Mouse (Mus musculus): Measurements from ENCODE around the gene Syt2.

The Syt2 gene

GRCm38 (mm10) chr1:134646261-134646962, at the start of gene Syt2:
Gene Syt2 (plus strand): TSS chr1:134646677.
- peak; percentile 20 for DNase-seq (ENCODE audit: low read depth, low spot score)
- Histone ChIP-seq H3K27me3 (ENCODE audit: control insufficient read depth, insufficient read depth, low read length, poor library complexity, severe bottlenecking) (0 out of 2 replicates have a peak, but pooled peaks cover 2% of the 10 kb centered on the region), H3K36me3 (ENCODE audit: control insufficient read depth, insufficient read depth, low read length, poor library complexity, severe bottlenecking) (no peaks in the 10 kb centered on the region)

- Histone ChIP-seq H3K27me3 (ENCODE audit: control insufficient read depth, insufficient read depth, low read length, poor library complexity, severe bottlenecking) (no peaks in the 10 kb centered on the region), H3K36me3 (ENCODE audit: control insufficient read depth, insufficient read depth, low read length, poor library complexity, severe bottlenecking) (peaks cover 11% of the 10 kb centered on the region)
- DNase-seq (ENCODE audit: low read depth, low spot score): no peak
Observed at GRCm38 (mm10) chr1:134597339-134598054, 49.0 kb upstream of the Syt2 start.

GRCm38 (mm10) chr1:134604086-134604485, 42.4 kb upstream of the Syt2 start:
- peaks cover 12% of the 10 kb centered on the region for H3K36me3 ChIP-seq (ENCODE audit: control insufficient read depth, insufficient read depth, low read length, poor library complexity, severe bottlenecking)
- DNase-seq (ENCODE audit: low read depth, low spot score): peak; percentile 3
- no peaks in the 10 kb centered on the region for H3K27me3 ChIP-seq (ENCODE audit: control insufficient read depth, insufficient read depth, low read length, poor library complexity, severe bottlenecking)

DNA sequence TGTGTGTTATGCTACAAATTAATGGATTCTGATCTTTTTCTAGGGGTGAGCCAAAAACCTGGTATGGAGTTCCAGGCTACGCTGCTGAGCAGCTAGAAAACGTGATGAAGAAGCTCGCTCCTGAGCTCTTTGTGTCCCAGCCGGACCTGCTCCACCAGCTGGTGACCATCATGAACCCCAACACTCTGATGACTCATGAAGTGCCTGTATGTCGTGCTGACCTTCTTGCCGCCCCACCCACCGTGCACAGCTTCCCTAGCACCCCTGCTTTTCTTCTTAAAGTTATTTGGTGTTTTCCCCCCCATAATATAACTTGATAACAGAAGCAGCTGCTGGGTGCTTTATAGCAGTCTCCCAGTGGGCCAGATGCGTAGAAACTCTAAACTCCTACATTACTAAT, 40.8 kb upstream of the Syt2 start:
- Histone ChIP-seq H3K27me3 (ENCODE audit: control insufficient read depth, insufficient read depth, low read length, poor library complexity, severe bottlenecking) (no peaks in the 10 kb centered on the region), H3K36me3 (ENCODE audit: control insufficient read depth, insufficient read depth, low read length, poor library complexity, severe bottlenecking) (peaks cover 12% of the 10 kb centered on the region)
- DNase-seq (ENCODE audit: low read depth, low spot score): no peak

- H3K27me3 ChIP-seq (ENCODE audit: control insufficient read depth, insufficient read depth, low read length, poor library complexity, severe bottlenecking): no peaks in the 10 kb centered on the region
Observed at GRCm38 (mm10) chr1:134606381-134606780, 40.1 kb upstream of the Syt2 start.

GRCm38 (mm10) chr1:134607279-134607678, 39.2 kb upstream of the Syt2 start:
- H3K27me3 ChIP-seq (ENCODE audit: control insufficient read depth, insufficient read depth, low read length, poor library complexity, severe bottlenecking): no peaks in the 10 kb centered on the region
- DNase-seq (ENCODE audit: low read depth, low spot score): peak; percentile 14
- peaks cover 11% of the 10 kb centered on the region for H3K36me3 ChIP-seq (ENCODE audit: control insufficient read depth, insufficient read depth, low read length, poor library complexity, severe bottlenecking)

More at GRCm38 (mm10) chr1:134606381-134606780, 40.1 kb upstream of the Syt2 start:
- H3K36me3 ChIP-seq (ENCODE audit: control insufficient read depth, insufficient read depth, low read length, poor library complexity, severe bottlenecking): peaks cover 12% of the 10 kb centered on the region
- no peak for DNase-seq (ENCODE audit: low read depth, low spot score)

- no peaks in the 10 kb centered on the region for H3K27me3 ChIP-seq (ENCODE audit: control insufficient read depth, insufficient read depth, low read length, poor library complexity, severe bottlenecking)
- no peak for DNase-seq (ENCODE audit: low read depth, low spot score)
Observed at GRCm38 (mm10) chr1:134609172-134609571, 37.3 kb upstream of the Syt2 start.

DNA sequence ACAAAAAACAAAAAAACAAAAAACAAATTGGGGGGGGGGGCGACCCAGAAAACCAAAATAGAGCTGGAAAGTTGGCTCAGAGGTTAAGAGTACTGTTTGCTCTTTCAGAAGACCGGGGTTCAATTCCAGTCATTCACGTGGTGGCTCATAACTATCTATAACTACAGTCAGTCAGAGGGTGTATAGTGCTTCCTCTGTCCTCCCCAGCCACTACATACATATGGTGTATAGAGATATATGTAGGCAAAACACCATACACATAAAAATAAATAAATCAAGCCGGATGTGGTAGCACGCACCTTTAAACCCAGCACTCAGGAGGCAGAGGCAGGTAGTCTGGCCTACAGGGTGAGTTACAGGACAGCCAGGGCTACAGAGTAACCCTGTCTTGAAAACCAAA, 31.9 kb upstream of the Syt2 start:
- Histone ChIP-seq H3K27me3 (ENCODE audit: control insufficient read depth, insufficient read depth, low read length, poor library complexity, severe bottlenecking) (no peaks in the 10 kb centered on the region), H3K36me3 (ENCODE audit: control insufficient read depth, insufficient read depth, low read length, poor library complexity, severe bottlenecking) (peaks cover 9% of the 10 kb centered on the region)
- no peak for DNase-seq (ENCODE audit: low read depth, low spot score)

More at GRCm38 (mm10) chr1:134609172-134609571, 37.3 kb upstream of the Syt2 start:
- peaks cover 9% of the 10 kb centered on the region for H3K36me3 ChIP-seq (ENCODE audit: control insufficient read depth, insufficient read depth, low read length, poor library complexity, severe bottlenecking)

DNA sequence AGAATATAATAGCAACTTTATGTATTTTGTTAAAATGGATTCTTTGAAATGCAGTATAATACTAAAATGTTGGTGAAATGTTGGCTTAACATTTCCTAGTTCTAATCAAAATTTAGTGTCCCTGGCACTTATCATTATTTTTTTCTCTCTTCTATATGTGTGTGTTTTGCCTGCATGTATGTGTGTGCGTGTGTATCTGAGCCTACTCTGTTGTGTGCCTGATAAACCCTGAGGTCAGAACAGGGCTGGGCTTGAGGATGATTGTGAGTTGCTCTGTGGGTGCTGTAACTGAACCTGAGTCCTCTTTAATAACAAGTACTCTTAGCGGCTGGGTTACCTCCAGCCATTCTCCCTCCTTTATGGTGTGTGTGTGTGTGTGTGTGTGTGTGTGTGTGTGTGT, 31.5 kb upstream of the Syt2 start:
- Histone ChIP-seq H3K36me3 (ENCODE audit: control insufficient read depth, insufficient read depth, low read length, poor library complexity, severe bottlenecking) (peaks cover 10% of the 10 kb centered on the region), H3K27me3 (ENCODE audit: control insufficient read depth, insufficient read depth, low read length, poor library complexity, severe bottlenecking) (no peaks in the 10 kb centered on the region)
- DNase-seq (ENCODE audit: low read depth, low spot score): no peak

GRCm38 (mm10) chr1:134617656-134618055, 28.8 kb upstream of the Syt2 start:
- Histone ChIP-seq H3K27me3 (ENCODE audit: control insufficient read depth, insufficient read depth, low read length, poor library complexity, severe bottlenecking) (no peaks in the 10 kb centered on the region), H3K36me3 (ENCODE audit: control insufficient read depth, insufficient read depth, low read length, poor library complexity, severe bottlenecking) (peaks cover 13% of the 10 kb centered on the region)
- DNase-seq (ENCODE audit: low read depth, low spot score): no peak

DNA sequence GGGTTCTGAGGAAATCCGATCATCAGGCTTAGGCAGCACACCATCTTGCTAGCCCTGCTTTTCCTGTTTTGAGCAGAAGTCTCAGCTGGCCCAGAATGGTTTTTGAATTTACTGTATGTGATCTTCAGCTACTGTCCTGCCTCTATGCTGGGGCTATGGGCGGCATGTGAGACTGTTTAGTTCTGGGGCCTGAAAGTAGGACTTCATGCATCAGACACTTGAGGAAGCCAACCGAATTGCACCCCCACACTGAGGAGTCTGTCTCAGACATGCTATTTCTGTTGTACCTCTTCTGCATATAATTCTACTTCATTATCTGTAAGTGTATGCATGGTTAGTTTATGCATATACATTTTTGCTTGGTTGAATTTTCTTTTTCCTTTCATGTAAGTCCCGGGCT, 21.2 kb upstream of the Syt2 start:
- no peaks in the 10 kb centered on the region for H3K27me3 ChIP-seq (ENCODE audit: control insufficient read depth, insufficient read depth, low read length, poor library complexity, severe bottlenecking)
- DNase-seq (ENCODE audit: low read depth, low spot score): no peak
- H3K36me3 ChIP-seq (ENCODE audit: control insufficient read depth, insufficient read depth, low read length, poor library complexity, severe bottlenecking): peaks cover 5% of the 10 kb centered on the region

DNA sequence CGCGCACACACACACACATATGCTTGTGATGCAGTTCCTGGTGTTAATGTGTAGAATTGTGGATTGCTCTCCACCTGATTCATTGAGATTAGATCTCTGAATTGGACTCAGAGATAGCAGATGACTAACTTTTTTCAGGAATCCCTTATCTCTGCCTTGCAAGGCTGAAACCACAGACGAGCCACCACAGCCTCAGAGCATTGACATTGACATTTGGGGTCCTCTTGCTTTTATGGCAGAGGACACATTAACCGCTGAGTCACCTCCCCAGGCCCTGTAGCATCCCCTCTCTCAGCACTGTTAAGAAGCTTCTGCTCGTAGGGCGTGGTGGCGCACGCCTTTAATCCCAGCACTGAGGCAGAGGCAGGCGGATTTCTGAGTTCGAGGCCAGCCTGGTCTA, 17.0 kb upstream of the Syt2 start:
- no peaks in the 10 kb centered on the region for H3K27me3 ChIP-seq (ENCODE audit: control insufficient read depth, insufficient read depth, low read length, poor library complexity, severe bottlenecking)

DNA sequence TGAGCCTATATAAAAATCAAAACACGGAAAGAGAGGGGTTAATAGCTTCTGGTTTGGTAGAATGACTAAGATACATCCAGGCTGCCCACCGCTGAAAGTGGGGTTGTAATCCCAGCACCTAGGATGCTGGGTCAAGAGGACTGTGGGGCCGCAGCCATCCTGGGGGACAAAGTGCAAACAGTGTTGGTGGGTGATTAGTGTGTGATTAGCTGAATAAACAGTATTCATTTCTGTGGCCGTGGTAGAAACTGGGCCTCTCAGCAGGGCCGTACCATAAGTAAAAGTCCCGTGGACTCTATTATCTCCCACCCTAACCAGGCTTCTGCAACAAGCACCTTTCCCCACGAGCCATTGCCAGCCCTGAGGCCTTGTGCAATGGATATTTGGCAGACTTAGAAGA, 12.2 kb upstream of the Syt2 start:
- DNase-seq (ENCODE audit: low read depth, low spot score): no peak
- Histone ChIP-seq H3K27me3 (ENCODE audit: control insufficient read depth, insufficient read depth, low read length, poor library complexity, severe bottlenecking) (no peaks in the 10 kb centered on the region), H3K36me3 (ENCODE audit: control insufficient read depth, insufficient read depth, low read length, poor library complexity, severe bottlenecking) (peaks cover 2% of the 10 kb centered on the region)

More for the DNA sequence above, 17.0 kb upstream of the Syt2 start:
- no peak for DNase-seq (ENCODE audit: low read depth, low spot score)
- H3K36me3 ChIP-seq (ENCODE audit: control insufficient read depth, insufficient read depth, low read length, poor library complexity, severe bottlenecking): peaks cover 5% of the 10 kb centered on the region

- H3K27me3 ChIP-seq (ENCODE audit: control insufficient read depth, insufficient read depth, low read length, poor library complexity, severe bottlenecking): no peaks in the 10 kb centered on the region
- no peak for DNase-seq (ENCODE audit: low read depth, low spot score)
- H3K36me3 ChIP-seq (ENCODE audit: control insufficient read depth, insufficient read depth, low read length, poor library complexity, severe bottlenecking): peaks cover 2% of the 10 kb centered on the region
Observed at GRCm38 (mm10) chr1:134636245-134636644, 10.2 kb upstream of the Syt2 start.

DNA sequence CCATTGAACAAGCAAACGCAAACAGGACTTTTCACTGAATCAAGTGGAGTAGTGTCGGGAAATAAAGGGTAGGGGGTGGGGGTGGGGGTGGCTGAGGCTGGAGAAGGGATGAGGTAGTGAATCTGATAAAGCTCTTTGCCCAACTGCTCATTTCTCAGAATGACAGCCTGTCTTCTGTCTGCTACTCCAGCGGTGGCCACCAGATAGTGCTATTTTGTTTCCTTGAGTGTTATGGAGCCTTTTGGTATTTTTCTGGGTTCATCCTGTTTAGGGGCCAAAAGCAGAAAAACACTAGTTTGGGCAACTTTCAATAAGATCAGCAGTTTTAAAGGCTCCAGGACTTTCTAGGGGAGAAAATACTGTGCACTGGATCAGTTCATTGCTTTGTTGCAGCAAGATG, 9.8 kb upstream of the Syt2 start:
- peak; percentile 40 for DNase-seq (ENCODE audit: low read depth, low spot score)
- peaks cover under 1% of the 10 kb centered on the region; the same call in 1 of the 2 replicates for H3K36me3 ChIP-seq (ENCODE audit: control insufficient read depth, insufficient read depth, low read length, poor library complexity, severe bottlenecking)

More for the DNA sequence above, 9.8 kb upstream of the Syt2 start:
- no peaks in the 10 kb centered on the region for H3K27me3 ChIP-seq (ENCODE audit: control insufficient read depth, insufficient read depth, low read length, poor library complexity, severe bottlenecking)
